19 mouse cellular contexts compared by ENCODE assay signal in the genomic region with DNA sequence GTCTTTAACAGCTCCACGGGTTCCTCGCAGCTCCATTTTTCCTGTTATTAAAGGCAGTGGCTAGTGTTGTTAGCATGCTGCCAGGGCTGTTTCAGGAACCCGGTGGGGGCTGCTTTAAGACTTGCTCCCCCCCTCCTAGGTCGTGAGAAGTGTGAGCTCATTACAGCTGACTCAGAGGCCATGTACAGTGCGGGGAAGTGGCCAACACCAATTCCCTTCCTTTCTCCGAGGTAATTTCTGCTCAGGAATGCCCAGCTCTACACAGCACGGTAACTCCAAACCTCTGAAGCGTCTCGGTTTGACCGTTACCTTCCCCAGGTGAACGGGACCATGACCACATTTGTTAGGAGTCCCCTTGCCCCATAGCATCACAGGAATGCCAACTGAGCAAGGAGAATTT. TPM values are rescaled to one million over a fixed set of nuclear protein-coding genes. Genes with fewer than 3 reads are reported as not detected.
A peak's percentile ranks its signal among the peaks of the same experiment; 100 is the strongest.
DNase-seq lines count a peak whose midpoint lies in the region; ATAC-seq lines count a peak whose summit lies in the region.
"Had no signal": no experiment of that assay in that cellular context is flagged by ENCODE, and none has a peak within 500 bp of the region (broad histone marks: within the 10 kb centered on the region; RNA-seq: fewer than 3 reads in every experiment).

No protein-coding gene starts in this region.

- no peaks in the 10 kb centered on the region for H3K27me3 ChIP-seq in kidney, embryonic 14.5 days (ENCODE audit: control insufficient read depth, insufficient read depth, low read length)
- H3K27me3 ChIP-seq in limb, embryonic 11.5 days (ENCODE audit: control insufficient read depth, insufficient read depth, low read length), result no peaks in the 10 kb centered on the region
- H3K27me3 ChIP-seq in forebrain, embryonic 11.5 days (ENCODE audit: control insufficient read depth, insufficient read depth, low read length), result no peaks in the 10 kb centered on the region
- H3K27me3 ChIP-seq in forebrain, embryonic 16.5 days (replicated peaks; ENCODE audit: control insufficient read depth, insufficient read depth, low read length), result no peaks in the 10 kb centered on the region
- H3K27me3 ChIP-seq: embryonic facial prominence, embryonic 12.5 days; neural tube, embryonic 13.5 days had no signal

- peaks cover 26% of the 10 kb centered on the region for H3K4me1 ChIP-seq in kidney, embryonic 14.5 days (ENCODE audit: control insufficient read depth, insufficient read depth, low read length)
- H3K4me1 ChIP-seq in limb, embryonic 11.5 days (ENCODE audit: control insufficient read depth, insufficient read depth, low read length), result no peaks in the 10 kb centered on the region
- no peaks in the 10 kb centered on the region for H3K4me1 ChIP-seq in forebrain, embryonic 11.5 days (replicated peaks; ENCODE audit: control insufficient read depth, insufficient read depth, low read length)
- H3K4me1 ChIP-seq in forebrain, embryonic 16.5 days (replicated peaks; ENCODE audit: control insufficient read depth, insufficient read depth, low read length), result peaks cover 5% of the 10 kb centered on the region

- DNase-seq in 3134 (ENCODE audit: extremely low read depth, insufficient read length, low spot score), result peak; percentile 45
- peak; percentile 7 for DNase-seq in NIH3T3 (ENCODE audit: low read depth)
- DNase-seq in limb, embryonic 11.5 days (ENCODE audit: low spot score), result no peak
- DNase-seq in forebrain, embryonic 11.5 days (ENCODE audit: low spot score), result no peak
- no peak for DNase-seq in thymus, postnatal 36 days
- no peak for DNase-seq in adrenal gland, adult 8-10 months
- DNase-seq: adrenal gland, adult 2 months; cerebellum, adult 18-20 months; left cerebral cortex, postnatal 4 days; lung, postnatal 36 days; right cerebral cortex, postnatal 25 days; thymus, postnatal 4 days had no signal

- H3K9ac ChIP-seq in kidney, embryonic 14.5 days (ENCODE audit: low read depth, low read length), result no peak overlapping the region
- no peak overlapping the region for H3K9ac ChIP-seq in limb, embryonic 11.5 days (ENCODE audit: low read length)
- H3K9ac ChIP-seq in forebrain, embryonic 11.5 days (ENCODE audit: low read length), result no peak overlapping the region
- H3K9ac ChIP-seq in forebrain, embryonic 16.5 days (replicated peaks; ENCODE audit: low read depth, low read length), result no peak overlapping the region
- H3K9ac ChIP-seq: embryonic facial prominence, embryonic 12.5 days; heart, embryonic 12.5 days; neural tube, embryonic 13.5 days had no signal

- H3K27ac ChIP-seq in kidney, embryonic 14.5 days (ENCODE audit: low read depth, low read length), result no peak overlapping the region
- no peak overlapping the region for H3K27ac ChIP-seq in limb, embryonic 11.5 days (replicated peaks; ENCODE audit: low read depth, low read length)
- H3K27ac ChIP-seq in forebrain, embryonic 11.5 days (ENCODE audit: low read depth, low read length), result no peak overlapping the region
- H3K27ac ChIP-seq in forebrain, embryonic 16.5 days (ENCODE audit: low read length), result no peak overlapping the region
- H3K27ac ChIP-seq: embryonic facial prominence, embryonic 12.5 days; neural tube, embryonic 13.5 days had no signal

- H3K36me3 ChIP-seq in kidney, embryonic 14.5 days (ENCODE audit: control insufficient read depth, insufficient read depth, low read length), result no peaks in the 10 kb centered on the region
- no peaks in the 10 kb centered on the region for H3K36me3 ChIP-seq in limb, embryonic 11.5 days (ENCODE audit: control insufficient read depth, insufficient read depth, low read length)
- no peaks in the 10 kb centered on the region for H3K36me3 ChIP-seq in forebrain, embryonic 11.5 days (ENCODE audit: control insufficient read depth, insufficient read depth, low read length)
- no peaks in the 10 kb centered on the region for H3K36me3 ChIP-seq in forebrain, embryonic 16.5 days (ENCODE audit: control insufficient read depth, insufficient read depth)
- H3K36me3 ChIP-seq: embryonic facial prominence, embryonic 12.5 days; G1E; heart, embryonic 12.5 days; neural tube, embryonic 13.5 days had no signal

- peak; percentile 36 for ATAC-seq in kidney, embryonic 14.5 days (ENCODE audit: low FRiP score, low TSS enrichment)
- peak; percentile 59; the same call in 1 of the 2 replicates for ATAC-seq in limb, embryonic 11.5 days (ENCODE audit: insufficient number of reproducible peaks, low FRiP score, low TSS enrichment, low read depth)
- ATAC-seq in forebrain, embryonic 11.5 days (replicated peaks; ENCODE audit: low FRiP score), result no peak
- ATAC-seq in forebrain, embryonic 16.5 days, result no peak

- no peak overlapping the region for H3K4me2 ChIP-seq in kidney, embryonic 14.5 days (replicated peaks; ENCODE audit: low read depth, low read length)
- no peak overlapping the region for H3K4me2 ChIP-seq in limb, embryonic 11.5 days (ENCODE audit: low read depth, severe bottlenecking)
- H3K4me2 ChIP-seq in forebrain, embryonic 11.5 days (ENCODE audit: low read depth, low read length, severe bottlenecking), result no peak overlapping the region
- H3K4me2 ChIP-seq in forebrain, embryonic 16.5 days (ENCODE audit: low read length), result no peak overlapping the region
- H3K4me2 ChIP-seq: embryonic facial prominence, embryonic 12.5 days; heart, embryonic 12.5 days; midbrain, embryonic 11.5 days; neural tube, embryonic 13.5 days had no signal

- 52% methylated on average over 11 of the region's 11 CpGs for WGBS in kidney, embryonic 14.5 days
- WGBS in limb, embryonic 11.5 days, result 65% methylated on average over 11 of the region's 11 CpGs
- 87% methylated on average over 11 of the region's 11 CpGs for WGBS in forebrain, embryonic 11.5 days
- WGBS in forebrain, embryonic 16.5 days, result 73% methylated on average over 11 of the region's 11 CpGs

- no peaks in the 10 kb centered on the region for H3K9me3 ChIP-seq in kidney, embryonic 14.5 days (ENCODE audit: control insufficient read depth, low read length)
- H3K9me3 ChIP-seq in limb, embryonic 11.5 days (ENCODE audit: control insufficient read depth, low read length), result no peaks in the 10 kb centered on the region
- H3K9me3 ChIP-seq in forebrain, embryonic 11.5 days (ENCODE audit: control insufficient read depth, low read length), result no peaks in the 10 kb centered on the region
- no peaks in the 10 kb centered on the region for H3K9me3 ChIP-seq in forebrain, embryonic 16.5 days (ENCODE audit: control insufficient read depth, low read length)
- H3K9me3 ChIP-seq: embryonic facial prominence, embryonic 12.5 days; neural tube, embryonic 13.5 days had no signal

- no peak overlapping the region for H3K4me3 ChIP-seq in kidney, embryonic 14.5 days (ENCODE audit: low read length)
- no peak overlapping the region for H3K4me3 ChIP-seq in limb, embryonic 11.5 days (ENCODE audit: low read depth, low read length)
- no peak overlapping the region for H3K4me3 ChIP-seq in forebrain, embryonic 11.5 days (ENCODE audit: low read depth, low read length)
- H3K4me3 ChIP-seq in forebrain, embryonic 16.5 days (replicated peaks; ENCODE audit: low read length), result no peak overlapping the region
- H3K4me3 ChIP-seq: embryonic facial prominence, embryonic 12.5 days; heart, embryonic 12.5 days; neural tube, embryonic 13.5 days had no signal

RNA-seq across cellular contexts. Expression of gene Tgfbr2, which starts 46.8 kb away (rescaled TPM):
- 10.8 and 27.2 TPM in 2 replicates for polyA plus RNA-seq in kidney, embryonic 14.5 days (2014; fragmentation: Nextera tagmentation; extraction: Ambion mirVana)
- polyA plus RNA-seq in limb, embryonic 11.5 days (2014; fragmentation: Nextera tagmentation; extraction: Ambion mirVana), result 14.8 and 15.1 TPM in 2 replicates
- polyA plus RNA-seq in forebrain, embryonic 11.5 days (2014; fragmentation: Nextera tagmentation; extraction: Ambion mirVana), result 8.1 and 8.7 TPM in 2 replicates
- total RNA-seq in adrenal gland, adult 8-10 months (2022), result 100 to 1,000 TPM in 2 of 4 experiments, 10 to 100 TPM in 2; 73.2 to 118 (median 99.8) TPM
- 6.5 and 8.8 TPM in 2 replicates for polyA plus RNA-seq in forebrain, embryonic 16.5 days (2015; fragmentation: Nextera tagmentation; extraction: Ambion mirVana)
- polyA plus RNA-seq: G1E had no signal

Comparison
In these comparisons a context has a peak if more than half of its experiments do, and no peak if none do; other contexts are left out.
1. DNase-seq: peak in 3134 (single experiment) and NIH3T3 (single experiment); none in limb, embryonic 11.5 days (single experiment), forebrain, embryonic 11.5 days (single experiment), thymus, postnatal 36 days (0 of 2) and adrenal gland, adult 8-10 months (single experiment).
2. ATAC-seq: peak in kidney, embryonic 14.5 days (single experiment) and limb, embryonic 11.5 days (single experiment); none in forebrain, embryonic 11.5 days (single experiment) and forebrain, embryonic 16.5 days (single experiment).